Mouse (Mus musculus) cerebellum, postnatal 36 days (tissue): Measurements from ENCODE around the gene Tmem170b.

Experiments
- DNase-seq, 2 experiments: peaks; one replicate each; pipeline ENCODE4 v3.0.0; 2021 to 2022; ENCODE audit warnings: mixed read lengths in 2 of 2

Tmem170b gene

GRCm38 (mm10) chr13:41605099-41606010 lies at the start of gene Tmem170b:
Gene Tmem170b, plus strand, starts transcription at chr13:41605907.
- DNase-seq, result peak; percentile 94 to 98

GRCm38 (mm10) chr13:41561024-41561423 lies 44.7 kb upstream of the Tmem170b start:
- no peak for DNase-seq

GRCm38 (mm10) chr13:41568421-41568820 lies 37.3 kb upstream of the Tmem170b start:
- no peak for DNase-seq

- no peak for DNase-seq
These were observed 36.8 kb upstream of the Tmem170b start for GRCm38 (mm10) chr13:41568926-41569325.

- DNase-seq, result no peak
These were observed 35.9 kb upstream of the Tmem170b start for GRCm38 (mm10) chr13:41569776-41570175.

- DNase-seq, result peak; percentile 51 to 83
These were observed 34.0 kb upstream of the Tmem170b start for GRCm38 (mm10) chr13:41571368-41572350.

- no peak for DNase-seq
These were observed 33.4 kb upstream of the Tmem170b start for GRCm38 (mm10) chr13:41572351-41572735.

- DNase-seq, result no peak
These were observed 32.4 kb upstream of the Tmem170b start for GRCm38 (mm10) chr13:41573126-41573846.

- no peak for DNase-seq
These were observed 24.6 kb upstream of the Tmem170b start for GRCm38 (mm10) chr13:41581058-41581457.

GRCm38 (mm10) chr13:41583666-41584357 lies 21.9 kb upstream of the Tmem170b start:
- DNase-seq, result no peak

GRCm38 (mm10) chr13:41584358-41584680 lies 21.4 kb upstream of the Tmem170b start:
- no peak for DNase-seq

- DNase-seq, result no peak
These were observed 20.8 kb upstream of the Tmem170b start for GRCm38 (mm10) chr13:41584896-41585295.

GRCm38 (mm10) chr13:41596678-41597077 lies 9.0 kb upstream of the Tmem170b start:
- DNase-seq, result no peak

- no peak for DNase-seq
These were observed 5.7 kb upstream of the Tmem170b start for GRCm38 (mm10) chr13:41599977-41600376.

GRCm38 (mm10) chr13:41601056-41601455 lies 4.7 kb upstream of the Tmem170b start:
- no peak for DNase-seq

GRCm38 (mm10) chr13:41603921-41604466 lies 1.7 kb upstream of the Tmem170b start:
- DNase-seq, result no peak

GRCm38 (mm10) chr13:41606081-41607000 lies 634 bp downstream of the Tmem170b start:
- DNase-seq, result peak; percentile 66 to 68

GRCm38 (mm10) chr13:41607589-41607988 lies 1.9 kb downstream of the Tmem170b start:
- DNase-seq, result no peak

- DNase-seq, result no peak
These were observed 2.9 kb downstream of the Tmem170b start for GRCm38 (mm10) chr13:41608559-41608958.

- no peak for DNase-seq
These were observed 5.3 kb downstream of the Tmem170b start for GRCm38 (mm10) chr13:41611046-41611445.

- no peak for DNase-seq
These were observed 8.8 kb downstream of the Tmem170b start for GRCm38 (mm10) chr13:41614539-41614938.
